Mouse (Mus musculus): Measurements from ENCODE around the gene Plekhb1.

The Plekhb1 gene

GRCm38 (mm10) chr7:100658093-100658578 lies 4.1 kb downstream of the Plekhb1 start:
- no peak for DNase-seq (ENCODE audit: low spot score)

GRCm38 (mm10) chr7:100656739-100657138 lies 5.5 kb downstream of the Plekhb1 start:
- no peak for DNase-seq (ENCODE audit: low spot score)

- DNase-seq (ENCODE audit: low spot score): no peak
Observed at GRCm38 (mm10) chr7:100654441-100654840, 7.8 kb downstream of the Plekhb1 start.

GRCm38 (mm10) chr7:100653480-100654266 lies 8.5 kb downstream of the Plekhb1 start:
- no peak for DNase-seq (ENCODE audit: low spot score)

DNA sequence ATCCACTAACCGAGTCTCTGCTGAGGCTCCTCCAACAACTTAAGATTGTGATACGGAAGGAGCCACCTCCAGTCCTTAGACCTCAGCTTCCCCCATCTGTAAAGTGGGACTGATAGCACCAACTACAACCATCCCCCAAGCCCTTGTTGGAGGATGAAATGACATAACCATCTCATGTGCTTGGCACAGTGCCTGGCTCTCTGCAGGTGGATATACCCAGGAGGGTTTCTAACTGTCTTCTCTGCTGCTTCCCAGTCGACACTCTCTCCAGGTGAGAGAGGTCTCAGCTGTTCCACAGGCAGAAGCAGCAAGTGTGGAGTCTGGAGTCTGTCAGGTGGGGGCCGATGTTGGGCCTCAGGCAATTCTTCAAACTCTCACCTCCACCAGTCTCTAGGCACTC lies 11.2 kb downstream of the Plekhb1 start:
- DNase-seq (ENCODE audit: low spot score): no peak

GRCm38 (mm10) chr7:100650421-100650820 lies 11.8 kb downstream of the Plekhb1 start:
- DNase-seq (ENCODE audit: low spot score): no peak

DNA sequence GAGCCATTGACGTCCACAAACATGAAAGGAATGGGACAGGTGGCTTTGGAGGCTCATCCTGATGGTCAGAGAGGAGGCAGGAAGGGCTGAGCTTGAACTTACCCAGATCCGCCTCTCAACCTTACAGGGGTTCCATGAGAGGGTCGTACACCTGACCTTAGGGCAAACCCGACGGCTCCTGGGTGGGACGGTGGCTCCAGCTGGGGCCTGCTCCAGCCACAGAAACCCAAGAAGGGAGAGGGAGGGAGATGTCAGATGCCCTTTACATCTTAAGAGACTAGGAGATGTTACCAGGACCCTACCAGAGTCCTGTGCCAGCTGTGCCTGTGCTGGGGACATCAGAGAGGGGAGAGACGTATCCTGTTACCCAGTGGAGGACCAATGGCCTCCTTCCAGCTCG lies 12.4 kb downstream of the Plekhb1 start:
- no peak for DNase-seq (ENCODE audit: low spot score)

GRCm38 (mm10) chr7:100649095-100649494 lies 13.1 kb downstream of the Plekhb1 start:
- no peak for DNase-seq (ENCODE audit: low spot score)

GRCm38 (mm10) chr7:100645147-100645546 lies 17.1 kb downstream of the Plekhb1 start:
- peak; percentile 77 for DNase-seq (ENCODE audit: low spot score)

DNA sequence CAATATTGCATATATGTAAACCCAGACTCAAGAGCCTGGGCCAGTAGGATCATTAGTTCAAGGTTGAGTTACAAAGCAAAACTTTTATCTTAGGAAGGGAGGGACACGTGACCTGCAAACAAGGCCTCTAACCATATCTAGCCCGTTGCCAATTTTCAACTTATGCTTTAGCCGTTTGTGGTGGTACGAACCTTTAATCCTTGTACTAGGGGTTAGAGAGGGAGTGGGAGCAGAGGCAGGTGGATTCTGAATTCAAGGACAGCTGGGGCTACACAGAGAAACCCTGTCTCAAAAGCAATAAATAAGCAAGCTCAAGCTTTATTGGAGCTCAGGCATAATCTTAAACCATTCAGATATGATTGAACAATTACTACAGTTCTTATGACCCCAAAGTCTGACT lies 19.8 kb downstream of the Plekhb1 start:
- no peak for DNase-seq (ENCODE audit: low spot score)

- peak; percentile 53 for DNase-seq (ENCODE audit: low spot score)
Observed at GRCm38 (mm10) chr7:100637657-100638056, 24.6 kb downstream of the Plekhb1 start.

DNA sequence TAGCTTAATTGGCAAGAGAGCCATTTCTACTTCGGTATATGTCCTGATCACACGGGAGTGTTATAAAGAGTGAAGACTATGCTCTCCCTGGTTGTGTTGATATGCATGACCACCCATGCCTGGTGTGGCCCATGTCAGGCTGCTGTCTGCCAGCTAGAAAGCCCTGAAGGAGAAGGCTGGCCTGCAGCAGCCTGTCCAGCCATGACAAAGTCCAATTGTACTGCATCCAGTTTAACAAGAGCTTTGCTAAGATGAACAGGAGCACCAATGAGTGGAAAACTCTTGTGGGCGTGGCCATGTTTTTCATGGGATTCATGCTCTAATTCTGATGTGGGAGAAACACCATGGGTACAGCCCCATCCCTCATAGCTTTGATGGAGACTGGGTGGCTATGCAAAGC lies 37.7 kb downstream of the Plekhb1 start:
- peak; percentile 48 for DNase-seq (ENCODE audit: low spot score)

- no peak for DNase-seq (ENCODE audit: low spot score)
Observed at GRCm38 (mm10) chr7:100622277-100622676, 39.9 kb downstream of the Plekhb1 start.

GRCm38 (mm10) chr7:100616121-100616857 lies 45.9 kb downstream of the Plekhb1 start:
- DNase-seq (ENCODE audit: low spot score): no peak

DNA sequence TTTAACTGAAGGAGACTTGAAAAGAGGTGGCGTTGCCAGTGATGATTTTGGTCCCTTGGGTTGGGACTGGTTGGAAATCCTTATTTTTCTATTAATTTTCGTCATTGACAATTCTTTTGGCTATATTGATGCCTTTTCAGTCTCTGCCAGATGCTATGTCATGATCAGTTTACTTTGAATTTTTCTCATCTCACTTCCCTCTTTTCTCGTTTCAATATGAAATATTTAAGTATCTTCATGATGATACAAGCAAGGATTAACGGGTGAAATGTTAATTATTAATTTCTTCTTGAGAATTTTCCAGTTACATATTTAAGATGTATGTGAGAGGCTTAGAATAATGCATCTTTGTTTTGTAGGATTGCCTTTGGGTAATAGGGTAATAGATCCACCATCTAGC lies 53.3 kb downstream of the Plekhb1 start:
- no peak for DNase-seq (ENCODE audit: low spot score)

- DNase-seq (ENCODE audit: low spot score): peak; percentile 60
Observed at GRCm38 (mm10) chr7:100608130-100608741, 54.0 kb downstream of the Plekhb1 start, which contains the start of gene Mrpl48. Gene Mrpl48 (minus strand): TSS chr7:100608301.

- DNase-seq (ENCODE audit: low spot score): peak; percentile 98
Observed at GRCm38 (mm10) chr7:100607214-100608129, 54.7 kb downstream of the Plekhb1 start, which contains the start of gene Rab6a. Gene Rab6a (plus strand): TSS chr7:100607410.

DNA sequence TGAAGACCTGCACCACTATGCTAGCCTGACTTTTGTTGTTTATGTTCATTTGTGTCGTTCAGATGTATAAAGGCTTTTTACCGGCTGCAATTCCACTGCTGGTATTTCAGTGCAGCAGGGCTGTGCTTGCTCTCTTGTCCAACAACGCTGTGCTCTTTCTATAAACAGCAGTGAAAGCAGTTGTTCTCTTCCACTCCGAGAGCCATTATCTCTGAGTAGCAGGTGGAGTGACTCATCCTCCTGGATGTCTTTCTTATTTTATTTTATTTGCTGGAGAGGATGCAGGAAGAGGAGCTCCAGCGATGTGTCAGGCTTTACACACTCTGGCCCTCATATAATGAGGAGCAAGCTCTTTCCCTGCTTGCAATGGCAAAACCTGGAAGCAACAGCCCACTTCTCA lies 62.0 kb downstream of the Plekhb1 start:
- DNase-seq (ENCODE audit: low spot score): peak; percentile 41

- DNase-seq (ENCODE audit: low spot score): no peak
Observed at GRCm38 (mm10) chr7:100593349-100593748, 68.9 kb downstream of the Plekhb1 start.
